Mouse (Mus musculus) adrenal gland, postnatal 36 days (tissue): ENCODE measurements around the gene Angptl2. TPM values are rescaled to one million over a fixed set of nuclear protein-coding genes. Genes with fewer than 3 reads are reported as not detected.
A peak's percentile ranks its signal among the peaks of the same experiment; 100 is the strongest.

Source experiments
- DNase-seq, 2 experiments: peaks; one replicate each; pipeline ENCODE4 v3.0.0; 2021; ENCODE audit warnings: mixed read lengths in 1 of 2
- total RNA-seq, 2 experiments: library from RNA; stranded (reverse); gene quantifications; 2 replicates each; pipeline ENCODE4 v1.2.3; 2021

Angptl2 gene
- total RNA-seq, 2 experiments from 2014 or later: 31.0 to 31.6 TPM

DNA sequence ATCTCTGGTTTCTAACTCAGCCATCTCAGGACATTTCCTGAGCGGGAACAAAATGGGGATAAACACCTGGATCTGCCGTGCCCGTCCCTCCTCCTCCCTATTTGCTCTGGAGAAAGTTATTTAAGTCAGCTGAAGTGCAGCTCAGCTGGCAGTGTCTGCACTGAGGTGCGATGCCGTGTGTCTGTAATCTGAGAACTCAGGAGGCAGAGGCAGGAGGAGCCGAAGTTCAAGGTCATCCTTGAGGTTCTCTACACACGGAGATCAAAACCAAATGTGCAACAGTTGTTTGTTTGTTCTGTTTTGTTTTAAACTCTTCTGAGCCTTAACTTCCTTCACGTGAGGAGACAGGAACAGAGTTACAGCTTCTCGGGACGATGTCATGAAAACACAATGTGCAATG lies 14.8 kb downstream of the Angptl2 start:
- no peak for DNase-seq

DNA sequence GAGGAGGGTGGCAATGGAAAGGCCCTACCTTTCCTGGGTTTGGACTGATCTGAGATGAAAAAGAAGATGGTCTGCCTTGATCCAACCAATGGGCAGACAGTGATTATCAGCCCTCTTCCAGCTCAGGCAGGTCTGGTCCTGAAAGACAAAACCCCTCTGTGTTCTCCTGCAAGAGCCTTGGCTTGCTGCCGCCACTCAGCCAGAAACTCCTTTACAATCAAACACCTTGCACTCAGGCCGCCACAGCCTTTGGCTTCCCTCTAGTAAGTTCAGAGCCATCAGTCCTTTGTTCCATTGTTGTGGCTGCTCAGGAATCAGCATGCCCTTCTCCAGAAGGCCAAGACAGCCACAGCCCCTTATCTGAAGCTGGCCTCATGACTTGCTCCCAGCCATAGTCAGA lies 15.9 kb downstream of the Angptl2 start:
- no peak for DNase-seq

DNA sequence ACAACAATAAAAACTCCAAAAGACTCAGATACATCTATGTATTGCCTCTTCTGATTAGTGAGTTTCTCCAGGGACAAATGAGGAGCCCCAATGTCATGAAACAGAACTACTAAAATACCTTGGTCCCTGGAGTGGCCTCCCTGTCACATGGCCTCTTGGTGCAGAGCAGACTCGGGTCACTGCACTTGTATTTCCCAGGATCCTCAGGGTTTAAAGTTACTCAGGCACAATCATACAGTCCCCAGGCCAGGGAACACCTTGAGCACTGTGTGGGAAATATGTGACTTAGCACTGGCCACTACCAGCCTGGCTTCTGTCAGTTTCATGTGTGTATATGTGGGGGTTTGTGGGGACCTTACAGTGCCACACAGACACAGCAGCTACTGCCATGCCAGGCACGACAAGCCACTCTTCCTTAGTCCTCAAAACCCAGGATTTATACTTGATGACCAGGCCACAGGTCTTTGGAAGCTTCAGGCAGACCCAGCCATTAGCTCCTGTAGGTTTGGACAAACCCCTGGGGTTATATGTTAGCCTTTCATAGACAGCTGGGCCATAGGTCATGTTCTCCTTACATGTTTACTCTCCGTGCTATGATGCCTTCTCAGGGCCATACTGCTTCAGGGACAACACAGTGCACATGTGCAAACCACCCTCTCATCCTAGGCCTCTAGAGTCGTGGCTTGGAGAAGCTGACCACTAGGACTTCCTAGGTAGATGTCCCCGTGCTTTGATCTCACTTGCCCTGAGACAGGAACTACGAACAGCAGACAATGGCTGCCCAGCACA lies 17.1 kb downstream of the Angptl2 start:
- no peak for DNase-seq

DNA sequence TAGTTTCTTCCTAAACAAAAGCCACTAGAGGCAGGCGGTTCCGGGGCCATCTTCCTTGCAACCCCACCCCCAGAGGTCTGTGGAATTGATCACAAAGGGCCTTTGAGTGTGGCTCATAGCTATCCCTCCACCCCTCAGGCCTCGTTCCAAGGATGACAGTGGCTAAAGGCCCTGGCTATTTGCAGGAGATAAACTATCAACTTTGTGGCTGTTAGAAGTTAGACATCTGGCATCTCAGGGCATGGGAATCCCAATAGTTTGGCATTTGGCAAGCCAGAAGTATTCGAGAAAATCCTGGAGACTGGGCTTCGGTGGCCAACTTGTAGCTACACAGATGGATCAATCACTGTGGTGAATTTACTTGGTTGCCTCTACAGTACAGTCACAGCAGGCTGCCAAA lies 18.0 kb downstream of the Angptl2 start:
- DNase-seq: no peak

DNA sequence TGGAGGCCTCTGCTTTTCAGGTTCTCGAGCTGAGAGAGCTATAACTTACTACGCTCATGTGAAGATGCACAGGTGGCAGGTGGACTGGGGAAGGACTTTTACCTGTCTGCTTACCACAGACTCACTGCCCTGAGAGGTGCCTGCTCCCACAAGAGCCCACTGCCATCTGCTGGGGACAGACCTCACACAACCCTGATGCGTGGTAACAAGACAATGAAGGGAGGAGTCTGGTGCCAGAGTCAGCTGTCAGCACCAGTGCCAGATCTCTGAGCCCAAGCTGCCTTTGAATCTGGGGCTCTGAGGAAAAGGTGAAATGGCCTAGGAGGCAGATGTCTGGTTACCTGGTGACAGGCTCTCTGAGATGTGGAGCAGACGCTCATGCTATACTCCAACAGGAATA lies 19.0 kb downstream of the Angptl2 start:
- DNase-seq: no peak

DNA sequence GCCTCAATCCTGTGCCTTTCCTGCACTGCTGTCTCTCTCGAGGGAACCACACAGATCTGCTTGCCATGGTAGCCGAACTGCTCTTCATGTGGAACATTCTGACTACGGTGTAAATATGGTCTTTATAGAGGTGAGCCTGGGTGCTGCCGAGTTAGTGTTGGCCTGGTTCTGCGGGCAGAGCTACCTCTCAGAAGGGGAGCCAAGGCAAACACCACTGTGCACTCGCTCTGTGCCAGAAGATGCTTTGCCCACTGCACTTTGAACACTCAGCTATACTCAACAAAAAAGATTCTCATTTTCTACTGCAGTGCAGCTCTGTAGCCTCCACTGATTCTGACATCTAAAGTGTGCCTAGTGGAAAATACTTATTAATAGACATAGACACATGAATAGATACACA lies 21.7 kb downstream of the Angptl2 start:
- DNase-seq: no peak

DNA sequence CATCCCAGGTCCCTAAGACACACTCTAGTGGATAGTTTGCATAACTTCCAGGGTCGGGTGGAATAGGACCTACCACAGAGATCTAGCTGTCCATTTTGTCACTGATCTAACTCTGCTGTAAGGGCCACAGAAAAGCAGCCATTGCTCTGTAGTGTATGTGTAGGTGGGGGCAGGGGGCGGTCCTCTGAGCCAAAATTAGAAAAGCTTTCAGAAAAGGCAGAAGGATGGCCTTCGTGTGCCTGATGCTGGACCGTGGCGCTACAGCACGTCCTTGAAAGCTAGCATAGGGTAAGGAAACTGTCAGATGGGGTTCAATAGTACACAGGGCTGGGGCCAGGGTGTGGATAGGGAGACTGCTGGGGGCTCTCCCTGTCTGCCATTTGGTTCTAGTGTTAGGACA lies 29.0 kb downstream of the Angptl2 start:
- DNase-seq: peak; percentile 39 to 62

DNA sequence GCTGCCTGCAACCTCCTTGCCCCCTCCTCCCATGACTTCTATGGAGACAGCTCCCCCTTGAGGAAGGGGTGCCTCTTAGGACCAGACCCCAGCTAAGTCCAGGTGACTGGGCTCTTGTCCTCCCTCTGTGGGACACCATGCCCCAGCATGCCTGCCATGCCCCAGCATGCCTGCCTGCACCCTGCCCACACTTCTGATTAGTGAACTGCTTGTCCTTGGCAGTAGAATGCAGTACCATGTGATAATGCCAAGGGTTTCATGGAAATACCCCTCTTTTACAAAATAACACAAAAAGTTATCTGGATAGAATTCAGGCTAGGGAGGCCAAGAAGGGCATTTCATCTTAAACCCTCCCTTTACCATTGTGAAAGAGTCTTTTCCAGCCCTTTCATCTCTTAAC lies 29.5 kb downstream of the Angptl2 start:
- DNase-seq: peak; percentile 25 to 39

DNA sequence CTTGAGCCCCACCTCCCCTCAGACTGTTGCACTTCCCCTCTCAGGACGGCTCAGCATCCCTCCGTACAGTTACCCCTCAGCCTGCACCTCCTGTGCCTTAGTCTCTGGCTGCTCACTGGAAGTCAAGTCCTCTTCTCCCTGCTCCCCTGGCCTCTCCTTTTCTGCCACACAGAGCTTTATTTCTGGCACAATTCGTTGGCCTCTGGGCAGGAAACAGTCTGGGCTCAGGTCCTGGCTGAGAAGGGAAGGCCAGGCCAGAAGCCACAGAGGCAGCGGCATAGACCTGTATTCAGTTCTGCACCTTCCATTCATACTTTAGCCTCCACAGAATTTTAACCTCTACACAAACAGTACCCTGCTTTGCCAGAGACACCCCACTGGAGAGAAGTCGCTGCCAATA lies 31.0 kb downstream of the Angptl2 start:
- DNase-seq: no peak

DNA sequence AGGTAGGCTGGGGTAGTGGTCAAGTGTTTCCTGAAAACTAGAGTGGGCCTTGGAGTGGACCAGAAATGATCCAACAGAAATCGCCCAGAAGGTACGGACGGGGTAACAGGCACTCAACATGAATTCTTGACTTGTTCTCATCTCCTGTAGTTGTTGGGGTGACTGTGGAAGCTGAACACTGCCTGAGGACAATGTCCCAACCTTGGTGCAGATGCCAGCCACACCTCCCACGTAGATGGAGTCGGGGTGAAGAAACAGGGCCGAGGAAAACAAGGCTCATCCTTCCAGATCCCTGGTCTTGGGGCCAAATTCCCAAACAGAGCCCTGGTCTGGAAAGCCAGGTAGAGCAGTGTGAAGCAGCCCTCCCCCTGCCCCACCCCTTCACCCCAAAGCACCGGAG lies 32.7 kb downstream of the Angptl2 start:
- no peak for DNase-seq

DNA sequence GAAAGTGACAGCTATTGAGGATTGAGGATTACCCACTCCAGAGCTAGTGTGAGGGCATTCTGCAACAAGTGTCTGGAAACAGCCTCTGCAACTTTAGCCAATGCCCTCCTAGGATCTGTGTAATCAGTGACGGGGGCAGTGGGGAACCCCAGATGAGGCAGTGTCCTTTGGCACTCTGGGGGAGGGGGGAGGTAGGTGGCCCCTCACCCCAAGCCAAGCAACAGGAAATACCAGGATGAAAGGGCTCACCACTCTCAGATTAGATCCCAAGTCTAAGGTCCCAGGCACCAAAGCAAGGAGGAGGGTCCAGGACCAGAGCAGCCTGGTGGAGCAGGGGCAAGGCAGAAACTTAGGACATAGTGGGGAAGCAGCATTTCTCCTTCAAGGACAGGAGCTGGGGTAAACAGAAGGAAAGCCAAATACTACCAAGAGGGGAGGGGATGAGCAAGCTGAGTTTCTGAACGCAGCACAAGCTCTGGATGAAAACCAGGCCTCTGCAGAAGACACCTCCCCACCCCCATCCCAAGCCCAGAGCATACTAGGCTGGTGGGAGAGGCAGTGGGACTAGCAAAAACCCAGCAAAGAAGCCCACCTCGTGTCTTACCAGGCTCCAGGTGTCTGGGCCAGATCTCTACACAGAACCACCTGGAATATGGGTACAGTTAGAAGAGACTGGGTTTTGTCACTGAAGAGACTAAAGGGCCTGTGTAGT lies 34.2 kb downstream of the Angptl2 start:
- no peak for DNase-seq

DNA sequence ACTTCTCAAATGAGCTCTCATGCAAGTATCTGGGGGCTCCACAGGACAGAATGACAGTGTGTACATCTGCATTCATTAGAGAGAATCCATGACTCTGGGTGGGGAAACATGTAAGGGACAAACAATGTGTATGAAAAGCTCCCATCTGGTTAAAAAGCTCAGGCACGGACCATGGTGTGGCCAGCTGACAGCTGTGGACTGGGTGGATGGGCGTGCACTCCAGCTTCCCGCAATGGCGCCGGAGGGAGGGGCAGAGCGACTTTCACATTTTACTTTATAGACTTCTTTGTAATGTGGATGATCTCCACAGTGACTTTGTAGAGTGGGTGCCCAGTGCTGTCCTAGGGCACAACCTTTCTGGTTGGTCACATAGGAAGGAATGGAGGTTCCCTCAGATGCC lies 36.9 kb downstream of the Angptl2 start:
- DNase-seq: no peak

DNA sequence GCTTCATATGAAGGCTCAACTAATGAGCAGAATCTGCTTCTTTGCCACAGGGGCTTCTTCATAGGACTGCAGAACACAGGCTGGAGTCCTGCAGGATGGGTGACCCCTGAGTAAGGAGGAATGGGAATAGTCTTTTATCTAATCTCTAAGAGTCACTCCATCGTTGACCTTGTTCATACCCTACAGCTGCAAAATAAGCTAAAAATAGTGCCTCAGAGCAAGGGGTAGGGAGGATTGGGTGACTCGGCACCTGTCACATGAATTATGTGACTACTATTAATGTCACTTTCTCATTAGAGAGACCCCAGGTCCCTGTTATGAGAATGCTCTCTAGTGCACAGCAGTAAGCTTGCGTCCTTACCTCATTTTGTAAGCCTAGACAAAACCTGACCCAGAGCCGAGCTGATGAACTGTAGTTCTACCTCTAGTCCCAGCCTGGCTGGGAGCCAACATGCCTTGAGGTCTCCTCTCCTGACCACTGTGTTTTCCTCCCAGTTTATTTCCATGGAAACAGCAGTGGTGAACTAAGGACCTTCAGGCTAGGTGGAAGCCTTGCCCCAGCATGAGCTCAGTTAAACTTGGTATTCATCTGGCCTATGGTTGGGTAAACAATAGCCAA lies 37.8 kb downstream of the Angptl2 start:
- peak in 1 of 2 experiments; percentile 41 for DNase-seq

DNA sequence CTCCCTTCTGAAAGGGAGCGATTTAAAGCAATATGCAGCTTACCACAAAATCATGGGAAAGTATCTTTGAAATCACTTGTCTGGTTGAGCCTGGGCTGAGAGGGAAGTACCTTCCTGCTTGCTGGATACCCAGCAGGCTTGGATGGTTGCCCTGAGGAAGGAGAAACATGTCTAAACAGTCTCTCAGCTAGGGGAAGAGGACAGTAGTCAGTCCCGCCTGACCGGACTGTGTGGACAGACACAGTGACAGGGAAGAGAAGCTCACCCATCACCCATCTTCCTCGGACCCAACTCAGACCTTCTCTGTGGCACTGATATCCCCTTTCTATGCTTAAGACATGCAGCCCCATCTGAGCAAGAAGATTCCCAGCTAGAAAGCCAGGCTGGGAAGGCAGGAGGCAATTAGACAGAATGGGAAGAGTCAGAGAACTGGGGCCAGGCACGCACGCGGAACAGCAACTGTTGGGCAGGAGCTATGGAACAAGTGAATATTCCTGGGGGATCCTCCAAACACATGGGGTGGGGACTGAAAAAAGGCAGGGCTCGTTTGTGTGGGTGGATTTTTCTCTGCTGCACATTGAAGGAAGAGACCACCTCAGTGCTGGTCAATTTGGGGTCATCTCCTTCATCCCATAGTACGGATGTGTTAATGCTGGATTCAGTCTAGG lies 38.6 kb downstream of the Angptl2 start:
- no peak for DNase-seq

DNA sequence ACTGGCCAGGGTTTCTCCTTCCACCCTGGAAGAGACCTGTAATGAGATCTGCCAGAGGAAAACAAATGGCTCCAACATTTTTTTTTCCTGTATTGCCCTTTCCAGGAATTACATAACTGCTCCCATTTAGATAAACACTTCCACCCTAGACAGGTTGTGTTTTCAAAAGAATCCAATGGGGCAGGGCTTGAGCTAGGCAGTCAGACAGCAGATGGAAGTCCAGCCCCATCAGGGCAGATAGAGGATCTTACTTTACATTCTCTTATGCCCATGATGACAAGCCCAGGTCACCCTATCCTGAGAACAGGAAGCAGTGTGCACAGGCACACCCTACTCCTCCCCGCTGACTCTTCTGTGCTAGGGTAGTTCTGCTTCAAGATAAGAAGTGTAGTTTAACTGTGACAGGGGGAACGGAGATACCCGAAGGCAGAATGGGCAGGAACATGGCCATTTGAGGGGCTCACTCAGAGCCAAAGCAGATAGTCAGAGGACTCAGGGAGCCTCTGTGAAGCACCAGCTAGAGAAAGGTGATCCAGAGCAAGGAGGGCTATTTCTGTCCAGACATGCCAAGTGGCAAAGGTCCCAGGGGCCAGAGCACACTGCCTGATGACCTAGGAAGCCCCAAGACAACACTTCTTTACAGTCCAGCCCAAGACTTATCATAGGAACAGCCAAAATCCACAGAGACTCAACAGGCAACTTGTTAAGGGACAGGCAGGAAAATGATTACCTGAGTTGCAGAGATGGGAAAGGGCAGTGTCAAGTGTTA lies 41.1 kb downstream of the Angptl2 start:
- DNase-seq: no peak

DNA sequence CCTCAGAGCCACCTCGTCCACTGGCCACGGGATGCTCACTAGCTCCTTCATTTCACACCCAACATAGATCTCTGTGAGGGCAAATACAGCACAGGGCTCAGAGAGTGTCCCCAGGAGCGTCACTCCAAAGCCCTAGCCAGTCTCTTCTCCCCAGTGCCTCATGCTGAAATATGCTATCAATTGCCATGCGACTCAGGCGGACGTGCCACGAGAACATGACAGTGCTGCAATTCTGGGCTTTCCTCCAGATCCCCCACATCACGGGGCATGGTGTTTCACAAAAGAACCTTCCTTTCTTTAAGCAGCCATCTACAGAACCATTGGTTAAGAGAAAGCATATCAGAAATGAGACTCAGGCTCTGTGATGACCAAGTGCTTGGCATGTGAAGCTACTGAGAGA lies 44.9 kb downstream of the Angptl2 start:
- no peak for DNase-seq

DNA sequence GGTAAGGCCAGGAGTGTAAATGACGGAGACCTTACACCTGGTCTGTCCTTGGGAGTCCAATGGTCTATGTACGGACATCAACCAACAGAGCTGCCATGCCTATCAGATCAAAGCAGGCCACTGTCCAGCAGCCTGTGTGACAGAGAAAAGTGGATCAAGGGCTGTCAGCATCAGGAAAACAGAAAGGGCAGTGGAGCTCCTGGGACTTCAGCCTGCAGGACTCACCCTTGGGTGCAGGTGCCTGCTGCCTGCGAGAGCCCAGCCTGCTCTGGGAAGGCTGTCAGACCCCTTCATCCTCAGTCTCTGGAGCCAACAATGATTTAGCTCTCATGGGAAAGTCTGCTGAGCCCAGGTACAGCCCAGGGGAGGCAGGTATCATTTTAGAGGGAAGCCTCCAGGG lies 45.6 kb downstream of the Angptl2 start:
- DNase-seq: no peak

DNA sequence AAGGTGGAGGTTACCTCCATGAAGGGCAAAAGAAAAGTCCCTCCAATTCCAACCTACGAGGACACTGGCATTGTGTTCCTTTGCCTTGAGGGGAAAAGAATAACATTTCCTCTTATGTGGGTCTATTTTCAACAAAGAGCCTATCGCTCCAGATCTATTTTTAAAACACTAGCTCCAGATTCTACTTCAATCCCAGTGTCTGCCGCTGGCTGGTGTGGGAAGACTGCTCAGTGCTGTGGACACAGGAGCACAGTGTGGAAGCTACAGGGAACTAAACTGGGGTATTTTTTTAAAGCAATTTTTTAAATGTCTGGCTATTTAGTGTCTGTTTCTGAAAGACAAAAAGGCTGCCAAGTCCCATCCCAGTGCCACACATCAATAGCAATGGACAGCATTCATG lies 49.9 kb downstream of the Angptl2 start:
- DNase-seq: no peak

DNA sequence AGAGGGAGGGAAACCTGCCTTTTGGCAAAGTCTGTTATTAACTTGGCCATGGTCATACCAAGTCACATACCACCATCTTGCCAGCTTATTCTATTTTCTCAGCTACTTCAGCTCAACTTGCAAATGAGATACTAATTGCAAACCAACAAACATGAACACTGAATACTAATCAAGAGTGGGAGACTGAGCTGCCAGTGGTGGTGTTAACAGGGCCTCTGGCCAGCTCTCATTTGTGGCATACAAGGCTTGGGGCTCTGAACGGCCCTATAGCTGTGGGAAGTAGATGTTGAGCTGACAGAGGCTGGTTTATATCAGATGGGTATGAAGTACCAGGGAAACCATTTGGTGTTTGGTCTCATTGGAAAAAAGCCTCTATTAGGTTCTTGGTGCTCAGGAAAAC lies 51.2 kb downstream of the Angptl2 start:
- no peak for DNase-seq

DNA sequence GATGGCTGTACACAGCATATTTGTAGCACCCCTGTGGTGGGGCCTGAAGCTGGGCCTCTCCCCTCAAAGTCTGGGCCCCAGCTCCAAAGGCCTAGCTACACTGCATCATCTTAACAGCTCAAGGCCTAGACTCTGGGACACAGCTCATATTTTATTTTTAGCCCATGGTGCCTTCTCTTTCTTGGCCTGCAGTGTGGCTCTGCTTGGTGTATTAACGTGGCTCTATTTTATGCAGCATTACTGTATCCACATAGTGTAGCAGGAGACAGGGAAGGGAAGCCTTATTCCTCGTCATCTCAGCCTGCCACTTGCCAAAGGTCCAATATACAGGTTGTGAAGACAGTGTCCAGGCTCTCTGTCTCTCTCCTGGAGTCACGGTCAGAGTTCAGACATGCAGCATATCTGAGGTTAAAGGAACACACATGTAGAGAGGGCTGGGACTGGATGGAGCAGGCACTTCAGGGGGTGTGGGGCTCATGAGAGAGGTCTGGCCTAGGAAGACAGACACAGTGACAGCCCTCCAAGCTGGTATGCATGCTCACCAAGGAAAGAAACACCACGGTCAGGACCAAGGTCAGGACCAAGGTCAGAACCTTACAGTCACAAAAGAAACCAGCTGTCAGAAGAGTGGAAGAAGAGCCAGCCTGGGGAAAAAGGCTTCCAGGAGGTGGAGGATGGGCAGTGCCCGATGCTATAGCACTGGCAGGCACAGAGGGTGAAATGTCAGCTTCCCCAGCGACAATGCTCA lies 52.7 kb downstream of the Angptl2 start:
- DNase-seq: peak; percentile 58 to 69

DNA sequence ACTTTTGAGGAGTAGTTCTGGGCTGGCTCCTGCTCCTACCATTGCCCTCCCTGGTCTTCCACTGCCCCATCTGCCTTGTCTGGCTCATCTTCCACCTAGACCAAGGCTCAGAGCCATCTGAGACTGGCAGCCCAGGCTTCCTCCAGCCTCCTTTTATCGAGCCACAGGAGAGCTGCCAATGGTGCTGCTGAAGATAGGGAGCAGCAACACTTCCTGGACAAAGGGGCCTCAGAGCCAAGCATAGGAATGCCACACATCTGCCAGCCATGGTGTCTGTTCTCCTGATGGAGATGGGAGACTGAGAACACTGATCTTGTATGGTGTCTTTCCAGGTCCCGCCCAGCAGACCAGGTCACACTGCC lies 53.2 kb downstream of the Angptl2 start:
- DNase-seq: peak in 1 of 2 experiments; percentile 20
